Mouse (Mus musculus): ENCODE measurements around the gene Tbata.

Tbata gene

DNA sequence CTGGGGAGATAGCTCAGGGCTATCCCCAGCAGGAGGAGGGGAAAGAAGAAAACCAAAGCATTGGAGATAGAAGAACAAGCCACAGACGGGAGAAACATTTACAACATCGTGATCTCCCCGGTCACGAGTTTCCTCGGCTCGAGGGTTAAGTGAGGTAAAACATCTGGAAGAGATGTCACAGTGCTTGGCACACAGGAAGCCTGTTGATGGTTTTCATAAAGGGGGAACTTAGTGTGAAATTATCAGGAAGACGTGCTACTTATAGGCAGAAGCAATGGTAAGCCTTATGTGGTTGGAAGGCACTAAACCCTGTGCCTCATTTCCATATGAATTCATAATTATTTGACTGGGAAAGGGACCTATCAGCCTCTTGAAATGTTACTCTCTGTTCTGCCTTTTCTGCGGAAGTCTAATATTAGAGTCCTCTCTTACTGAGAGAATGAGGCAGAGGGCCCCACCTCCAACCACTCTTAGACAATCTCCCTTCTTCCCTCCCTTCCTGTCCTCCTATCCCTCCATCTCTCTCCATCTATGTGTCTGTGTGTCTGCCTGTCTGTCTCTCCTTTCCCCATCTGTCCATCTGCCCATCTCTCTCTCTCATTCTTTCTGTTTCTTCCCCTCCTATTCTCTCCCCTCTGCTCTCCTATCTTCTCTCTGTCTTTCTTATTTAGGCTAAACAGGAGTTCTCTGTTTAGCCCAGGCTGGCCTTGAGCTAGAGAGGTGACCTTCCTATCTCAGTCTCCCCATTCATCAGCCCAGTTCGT, 4.2 kb upstream of the Tbata start:
- DNase-seq (ENCODE audit: low read depth, low spot score) = no peak

DNA sequence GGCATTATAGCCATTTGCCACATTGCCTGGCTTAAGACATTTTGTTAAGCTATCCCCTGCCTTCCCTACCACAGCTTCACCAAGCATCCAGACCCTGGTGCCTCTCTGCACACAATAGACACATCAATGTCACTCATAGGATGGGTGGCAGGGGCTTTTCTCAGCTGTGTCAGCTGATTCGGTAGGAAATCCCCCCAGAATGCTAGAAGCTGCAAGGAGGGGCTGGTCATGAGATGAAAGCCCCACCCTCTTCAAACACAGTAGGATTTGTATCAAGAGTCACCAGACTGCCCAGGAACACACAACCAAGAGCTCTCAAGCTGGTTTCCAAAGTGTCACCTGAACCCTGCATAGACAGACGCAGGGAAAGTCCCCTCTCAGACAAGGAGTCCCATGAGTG, 3.4 kb upstream of the Tbata start:
- no peak for DNase-seq (ENCODE audit: low read depth, low spot score)

DNA sequence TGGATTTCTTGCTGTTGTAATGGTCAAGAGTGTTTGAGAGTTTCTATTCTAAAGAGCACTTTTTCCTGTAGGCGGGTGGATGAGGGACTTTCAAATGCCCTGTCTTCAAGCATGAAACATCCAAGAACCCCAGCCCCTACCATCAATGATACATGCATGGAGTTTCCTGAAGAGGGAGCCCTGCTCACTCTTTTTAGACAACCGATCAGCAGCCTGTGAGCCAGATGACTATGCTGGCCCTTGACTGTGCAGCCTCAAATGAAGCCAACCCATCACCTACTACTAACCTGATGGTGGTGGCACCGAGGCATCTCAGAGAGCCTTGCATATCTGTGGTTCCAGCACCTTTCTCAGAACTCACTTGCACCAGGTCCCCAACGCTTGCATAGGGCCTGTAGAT, 742 bp downstream of the Tbata start:
- DNase-seq (ENCODE audit: low read depth, low spot score) = no peak

DNA sequence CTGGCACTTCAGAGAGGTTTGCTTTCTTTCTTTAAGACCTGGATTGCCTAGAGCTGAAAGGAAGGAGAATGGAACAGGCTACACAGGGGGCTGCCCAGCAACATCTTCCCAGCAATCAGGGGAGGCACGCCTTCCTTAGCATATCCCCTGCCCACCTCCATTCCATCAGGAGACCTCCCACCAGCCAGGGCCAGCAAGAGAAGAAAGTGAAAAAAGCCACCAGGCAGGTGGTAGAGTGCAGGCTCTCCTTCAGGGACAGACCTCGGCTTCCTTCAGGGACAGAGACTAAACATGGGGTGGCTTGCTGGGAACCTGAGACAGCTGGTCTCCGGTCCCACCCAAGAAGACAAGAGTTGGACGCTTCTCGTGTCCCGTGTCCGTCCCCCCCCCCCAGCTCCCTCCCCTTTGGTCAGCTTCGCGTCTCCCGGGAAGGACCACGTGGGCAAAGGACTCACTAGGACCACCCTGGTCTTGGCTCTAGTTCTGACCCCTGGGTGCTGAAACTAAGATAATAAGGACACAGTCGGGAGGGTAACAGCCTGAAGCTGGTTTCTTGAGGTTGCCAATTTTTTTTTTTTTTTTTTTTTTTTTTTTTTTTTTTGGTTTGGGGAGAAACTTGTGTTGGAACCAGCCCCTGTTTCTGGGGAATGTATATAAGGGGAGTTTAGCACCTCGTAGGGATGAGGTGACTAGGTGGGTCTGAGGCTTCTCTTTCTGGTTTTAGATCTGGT, 3.1 kb downstream of the Tbata start:
- no peak for DNase-seq (ENCODE audit: low read depth, low spot score)

DNA sequence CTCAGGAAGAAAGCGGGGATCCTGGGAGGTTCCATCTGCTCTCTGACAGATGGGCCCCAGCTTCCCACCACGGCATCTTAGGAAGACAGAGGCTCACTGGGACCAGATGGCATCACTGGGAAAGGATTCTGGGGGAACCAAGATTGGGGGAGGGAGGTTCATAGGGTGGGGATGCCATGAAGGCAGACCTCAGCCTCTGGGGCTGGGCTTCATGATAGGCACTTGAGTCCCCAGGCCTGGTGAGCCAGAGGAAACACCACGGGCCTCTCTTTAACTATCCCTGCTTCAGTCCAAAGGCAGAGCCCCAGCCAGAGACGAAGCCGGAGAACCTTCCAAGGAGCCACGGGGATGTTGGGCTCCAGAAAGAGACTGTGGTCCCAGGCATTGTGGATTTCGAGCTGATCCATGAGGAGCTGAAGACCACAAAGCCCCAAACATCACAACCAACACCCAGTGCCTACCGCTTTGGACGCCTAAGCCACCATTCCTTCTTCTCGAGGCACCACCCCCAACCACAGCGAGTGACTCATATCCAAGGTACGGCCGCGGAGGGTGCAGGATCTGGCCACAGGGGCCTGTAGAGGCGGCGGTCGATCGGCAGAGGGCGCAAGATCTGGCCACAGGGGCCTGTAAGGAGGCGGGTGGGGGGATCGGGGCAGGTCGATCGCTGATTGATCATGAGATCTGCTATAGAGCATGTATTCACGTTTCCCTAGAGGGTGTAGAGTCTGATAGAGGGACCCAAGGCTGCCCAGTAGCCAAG, 3.9 kb downstream of the Tbata start:
- peak; percentile 39 for DNase-seq (ENCODE audit: low read depth, low spot score)

DNA sequence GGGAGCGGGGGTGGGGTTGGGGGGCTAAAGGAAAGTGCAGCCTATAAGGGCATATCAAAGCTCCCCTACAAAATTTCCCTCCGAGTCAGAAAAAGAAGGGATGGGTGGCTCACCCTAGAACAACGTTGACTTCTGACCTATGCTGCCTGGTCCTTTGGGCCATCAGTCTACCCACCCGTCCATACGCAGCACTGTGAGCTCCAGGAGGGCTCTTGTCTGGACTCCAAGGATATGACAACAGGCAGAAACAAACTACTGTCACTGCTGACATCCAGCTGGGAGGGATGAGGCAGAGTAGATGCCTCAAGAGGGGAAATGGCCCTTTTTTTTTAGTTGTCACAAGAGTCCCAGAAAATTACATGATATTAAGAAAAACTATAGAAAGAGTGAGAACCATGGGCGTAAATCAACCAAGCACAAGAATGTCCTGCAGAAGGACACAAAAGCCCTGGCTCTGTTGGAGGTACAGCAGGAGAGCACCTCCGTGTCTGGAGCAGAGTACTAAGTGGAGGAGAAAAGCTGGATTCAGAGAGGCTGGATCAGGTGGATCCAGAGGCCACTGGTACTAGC, 4.6 kb downstream of the Tbata start:
- no peak for DNase-seq (ENCODE audit: low read depth, low spot score)

DNA sequence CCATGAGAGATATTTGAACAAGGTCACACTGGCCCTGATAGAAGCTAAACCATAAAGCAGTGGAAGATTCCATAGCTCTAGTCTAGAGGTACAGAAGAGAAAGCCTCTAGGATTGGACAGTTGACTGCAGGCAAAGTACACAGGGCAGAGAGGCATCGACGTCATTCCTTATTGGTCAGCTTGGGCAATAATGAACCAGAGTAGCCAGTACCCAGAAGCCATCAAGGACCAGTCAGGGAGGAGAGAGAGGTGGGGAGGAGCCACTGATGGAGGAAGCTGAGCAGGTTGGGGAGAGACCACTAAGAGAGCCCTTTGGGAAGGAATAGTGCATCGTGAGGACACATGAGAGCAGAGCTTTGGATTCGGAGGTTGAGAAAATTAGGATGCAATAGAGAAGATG, 6.0 kb downstream of the Tbata start:
- DNase-seq (ENCODE audit: low read depth, low spot score) = no peak

DNA sequence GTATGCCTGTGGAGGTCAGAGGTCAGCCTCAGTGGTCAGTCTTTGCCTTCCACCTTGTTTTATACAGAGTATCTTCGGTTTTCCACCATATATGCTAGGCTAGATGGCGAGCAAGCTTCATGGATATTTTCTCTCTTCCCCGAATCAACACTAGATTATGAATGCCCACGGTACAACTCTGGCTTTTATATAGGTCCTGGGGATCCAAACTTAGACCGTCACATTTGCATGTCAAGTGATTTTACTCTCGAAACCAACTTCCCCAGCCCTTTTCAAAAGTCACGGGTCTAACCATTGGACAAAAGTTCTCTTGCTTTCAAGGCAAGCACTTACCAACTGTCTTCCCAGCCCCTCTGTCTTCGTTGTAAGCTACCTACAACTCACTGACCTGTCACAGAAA, 6.9 kb downstream of the Tbata start:
- DNase-seq (ENCODE audit: low read depth, low spot score) = no peak

DNA sequence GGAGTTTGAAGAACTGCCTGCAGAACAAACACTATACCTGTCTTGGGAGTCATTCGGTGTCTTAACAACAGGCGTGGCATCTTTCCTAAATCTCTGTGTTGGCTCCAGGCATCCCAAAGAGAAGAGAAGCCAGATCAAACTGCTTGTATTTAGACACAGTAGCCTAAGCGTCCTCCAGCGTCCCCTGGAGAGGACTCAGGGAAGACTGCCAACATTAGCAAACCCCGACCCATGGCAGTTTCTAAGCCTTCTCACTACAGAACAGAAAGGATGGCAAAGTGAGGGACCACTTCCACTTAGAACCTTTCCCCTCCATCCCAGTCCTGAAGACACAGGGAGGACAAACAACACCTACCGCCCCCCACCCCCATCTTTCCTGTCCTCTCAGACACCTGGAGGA, 8.2 kb downstream of the Tbata start:
- no peak for DNase-seq (ENCODE audit: low read depth, low spot score)

DNA sequence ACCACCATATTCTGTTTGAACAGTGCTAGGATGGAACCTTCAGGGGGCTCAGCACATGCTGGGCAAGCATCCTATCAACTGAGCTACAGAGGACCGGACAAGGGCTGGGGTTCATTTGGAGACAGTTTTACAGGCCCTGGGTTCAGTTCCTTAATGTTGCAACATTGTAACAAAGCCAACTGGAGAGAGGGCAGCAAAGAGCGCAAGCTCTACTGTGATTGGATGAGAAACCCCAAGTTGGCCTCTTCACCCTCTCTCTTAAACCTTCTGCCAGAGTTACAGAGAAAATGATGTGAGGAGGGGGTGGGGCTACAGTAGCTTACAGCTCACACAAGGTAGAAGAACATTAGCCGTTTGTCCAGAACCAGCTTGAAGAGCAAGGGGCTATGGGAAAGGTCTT, 15.2 kb downstream of the Tbata start:
- no peak for DNase-seq (ENCODE audit: low read depth, low spot score)

DNA sequence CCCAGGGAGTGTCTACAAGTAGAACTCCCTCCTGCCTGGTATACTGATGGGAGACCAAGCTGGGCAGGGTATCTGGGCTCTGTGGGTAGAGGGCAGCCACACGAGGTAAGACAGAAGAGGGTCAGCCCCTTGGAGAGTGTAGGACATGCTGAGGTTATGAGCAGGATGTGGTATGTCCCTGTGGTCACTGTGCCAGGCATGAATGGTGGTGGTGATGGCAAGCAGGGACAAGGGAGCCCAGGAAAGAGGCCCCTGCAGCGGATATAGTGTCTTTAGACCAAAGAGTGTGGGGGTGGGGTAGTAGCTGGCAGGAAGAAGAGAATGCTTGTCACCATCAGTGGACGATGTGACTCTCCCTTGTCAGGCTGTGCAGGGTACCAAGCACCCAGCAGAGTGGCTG, 16.3 kb downstream of the Tbata start:
- no peak for DNase-seq (ENCODE audit: low read depth, low spot score)

DNA sequence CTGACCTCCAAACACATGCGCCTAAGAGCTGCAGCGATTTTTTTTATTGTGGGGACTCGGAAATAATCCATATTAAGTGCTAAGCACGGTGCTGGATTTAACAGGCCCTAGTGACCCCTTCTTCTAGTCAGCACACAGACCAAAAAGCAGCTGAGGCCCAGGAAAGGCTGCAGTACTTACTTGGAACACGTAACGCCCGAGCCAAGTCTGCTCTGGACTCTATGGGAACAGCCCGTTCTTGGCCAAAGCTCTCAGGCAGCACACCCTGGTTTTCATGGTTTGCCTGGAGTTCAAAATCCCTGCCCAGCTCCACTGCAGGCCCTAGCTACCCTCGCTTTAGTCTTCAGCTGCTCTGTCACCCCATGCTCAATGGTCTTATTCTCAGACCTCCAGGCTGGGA, 22.9 kb downstream of the Tbata start:
- DNase-seq (ENCODE audit: low read depth, low spot score) = no peak

DNA sequence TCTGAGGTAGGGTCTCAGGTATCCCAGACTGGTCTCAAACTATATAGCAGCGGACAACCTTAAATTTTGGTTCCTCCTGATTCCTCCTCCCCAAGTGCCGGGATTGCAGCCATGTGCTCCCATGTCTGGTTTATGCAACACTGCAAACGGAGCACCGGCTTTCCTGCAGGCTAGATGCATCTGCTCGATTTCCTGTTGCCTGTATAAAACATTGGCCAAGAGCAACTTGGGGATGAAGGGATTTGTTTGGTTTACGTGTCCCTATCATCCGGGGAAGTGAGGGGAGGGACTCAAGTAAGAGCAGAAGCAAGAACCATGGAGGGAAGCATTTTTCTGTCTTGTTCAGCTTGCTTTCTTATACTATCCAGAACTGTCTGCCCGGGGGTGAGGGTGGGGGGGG, 23.5 kb downstream of the Tbata start:
- DNase-seq (ENCODE audit: low read depth, low spot score) = no peak

DNA sequence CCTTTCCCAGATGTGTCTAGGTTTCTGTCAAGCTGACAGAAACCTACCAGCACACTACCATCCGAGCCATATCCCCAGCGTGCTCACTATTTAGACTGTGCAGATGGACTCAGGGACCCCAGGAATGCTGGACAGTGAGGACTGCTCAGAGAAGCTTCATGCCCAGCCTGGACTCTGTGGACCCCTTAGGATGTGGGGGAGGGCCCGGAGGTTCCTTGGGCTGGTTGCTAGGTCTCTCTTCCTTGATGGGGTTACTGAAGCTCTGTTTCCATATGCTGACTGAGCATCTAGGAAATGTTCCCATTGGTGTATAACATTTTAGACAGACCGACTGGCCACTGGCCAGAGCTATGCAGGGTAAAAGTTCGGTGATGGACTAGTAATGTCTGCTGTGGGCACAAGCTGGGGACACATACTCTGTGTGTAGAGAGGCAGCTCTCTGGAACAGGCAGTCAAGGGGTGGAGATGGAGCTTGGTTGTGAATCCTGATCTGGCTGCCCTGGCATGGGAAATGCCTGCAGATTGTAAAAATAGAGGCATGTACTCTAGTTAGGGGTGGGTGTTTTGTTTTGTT, 24.1 kb downstream of the Tbata start:
- no peak for DNase-seq (ENCODE audit: low read depth, low spot score)

DNA sequence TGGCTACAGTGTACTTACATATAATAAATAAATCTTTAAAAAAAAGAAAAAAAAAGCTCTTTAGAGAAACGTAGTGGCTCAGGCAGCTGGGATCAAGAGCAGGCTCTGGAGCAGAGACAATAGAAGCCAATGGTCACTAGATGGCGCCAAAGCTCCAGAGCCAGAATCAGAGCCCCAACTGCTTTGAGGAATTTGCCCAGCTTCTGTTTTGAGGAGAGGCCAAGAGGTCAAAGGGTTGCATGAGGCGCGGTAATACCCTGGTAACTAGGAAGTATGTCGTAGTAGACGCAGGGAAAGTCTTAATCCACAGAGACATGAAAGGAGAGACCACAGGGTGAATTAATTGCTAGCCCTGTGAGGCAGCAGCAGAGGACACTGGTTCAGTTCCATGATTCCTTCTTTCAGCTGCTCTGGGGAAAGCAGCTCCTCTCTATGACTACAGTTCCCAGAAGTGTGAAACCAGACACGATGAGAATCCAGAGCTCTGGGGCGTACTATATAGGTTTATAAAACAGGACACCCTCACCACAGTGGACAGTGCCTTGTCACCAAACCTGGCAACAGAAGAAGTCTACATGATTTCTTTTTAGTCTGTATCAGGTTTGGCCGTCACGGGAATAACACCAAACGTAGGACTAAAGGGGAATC, 27.9 kb downstream of the Tbata start:
- peak; percentile 90 for DNase-seq (ENCODE audit: low read depth, low spot score)

DNA sequence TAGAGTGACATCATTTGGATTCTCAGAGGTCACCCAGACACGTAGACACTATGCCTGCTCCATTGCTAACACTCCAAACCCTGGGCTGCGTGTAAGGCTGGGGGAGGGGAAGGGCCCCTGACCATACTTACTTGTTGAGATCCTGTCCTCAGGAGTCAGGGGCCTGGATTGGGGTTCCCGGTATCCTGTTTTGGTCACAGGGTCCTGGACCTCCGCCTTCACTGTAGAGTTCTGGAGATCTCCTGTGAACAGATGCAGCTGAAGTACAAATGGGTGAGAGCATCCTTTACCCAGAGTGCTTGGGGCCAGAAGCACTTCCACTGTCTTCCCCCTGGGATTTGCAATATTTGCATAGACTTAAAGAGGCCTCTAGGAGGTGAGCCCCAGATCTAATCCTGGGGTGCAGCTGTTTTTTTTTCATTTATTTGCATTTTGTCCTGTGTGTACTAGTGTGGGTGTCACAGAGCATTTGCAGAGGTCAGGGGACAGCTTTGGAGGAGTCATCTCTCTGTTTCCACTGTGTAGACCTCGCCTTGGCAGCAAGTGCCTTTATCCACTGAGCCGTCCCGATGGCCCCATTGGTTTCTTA, 28.6 kb downstream of the Tbata start:
- DNase-seq (ENCODE audit: low read depth, low spot score) = no peak

DNA sequence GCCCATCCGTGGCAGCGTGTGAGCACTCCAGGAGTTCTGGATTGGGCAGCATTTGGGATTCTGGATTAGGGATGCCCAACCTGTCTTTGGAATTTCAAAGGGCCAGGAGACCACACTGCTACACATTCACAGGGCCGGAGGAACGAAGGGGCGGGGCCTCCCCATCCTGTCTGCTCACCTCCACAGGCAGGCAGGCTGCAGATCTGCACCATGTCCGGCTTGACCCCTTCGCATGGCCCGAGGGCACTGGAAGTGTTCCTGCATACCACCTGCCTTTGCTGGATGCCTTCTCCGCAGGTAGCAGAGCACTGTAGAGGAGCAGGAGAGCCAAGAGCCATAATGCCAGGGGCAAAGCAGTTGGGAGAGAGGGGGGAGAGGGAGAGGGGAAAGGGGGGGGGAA, 29.2 kb downstream of the Tbata start:
- no peak for DNase-seq (ENCODE audit: low read depth, low spot score)

DNA sequence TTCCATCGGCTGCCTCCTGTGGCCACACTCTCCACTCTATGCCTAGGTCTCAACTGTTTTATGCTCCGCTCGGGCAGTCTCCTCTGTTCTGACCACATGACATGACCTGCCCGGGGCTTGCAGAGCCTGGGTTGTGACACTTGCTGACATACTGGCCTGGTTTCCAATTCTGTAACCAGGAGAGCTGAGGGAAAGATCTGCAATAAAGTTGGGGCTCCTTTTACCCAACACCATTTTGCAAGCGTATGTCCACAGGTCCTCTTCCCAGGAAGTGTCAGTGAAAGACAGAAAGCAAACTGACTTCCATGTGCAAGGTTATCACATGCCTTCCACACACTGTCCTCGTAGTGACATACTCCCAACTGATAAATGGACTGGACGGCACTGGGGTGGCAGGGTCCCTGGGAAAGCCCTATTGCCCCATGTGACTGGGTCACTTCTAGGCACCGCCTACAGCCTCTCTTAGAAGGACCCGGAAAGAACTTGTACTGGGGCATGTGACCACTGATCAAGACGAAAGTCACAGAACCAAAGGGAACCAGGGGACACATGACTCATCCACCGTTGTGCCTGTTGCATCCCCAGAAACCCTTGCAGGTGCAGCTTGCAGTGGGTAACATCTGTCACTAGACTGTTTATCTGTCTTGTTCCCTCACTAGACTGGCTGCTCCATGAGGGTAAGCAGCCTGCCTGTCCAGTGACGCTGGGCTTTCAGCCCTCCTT, 30.0 kb downstream of the Tbata start:
- DNase-seq (ENCODE audit: low read depth, low spot score) = no peak

DNA sequence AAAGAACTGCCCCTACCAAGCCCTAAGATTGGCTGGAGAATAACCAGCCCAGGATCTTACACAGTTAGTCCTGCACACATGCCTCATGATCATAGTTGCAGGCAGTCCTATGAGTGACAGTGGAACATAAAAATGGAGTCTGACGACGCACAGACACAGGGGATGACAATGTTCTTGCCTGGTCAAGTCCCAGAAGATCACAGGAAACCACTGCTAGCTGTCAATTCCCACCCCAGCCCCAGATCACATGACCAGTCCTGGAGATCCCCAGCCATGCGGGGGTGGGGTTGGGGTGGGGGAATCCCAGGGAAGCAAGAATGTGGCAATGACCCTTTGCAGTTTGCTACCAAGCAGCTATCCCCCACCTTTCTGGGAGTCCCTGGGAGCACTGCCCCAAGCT, 32.2 kb downstream of the Tbata start:
- DNase-seq (ENCODE audit: low read depth, low spot score) = no peak

DNA sequence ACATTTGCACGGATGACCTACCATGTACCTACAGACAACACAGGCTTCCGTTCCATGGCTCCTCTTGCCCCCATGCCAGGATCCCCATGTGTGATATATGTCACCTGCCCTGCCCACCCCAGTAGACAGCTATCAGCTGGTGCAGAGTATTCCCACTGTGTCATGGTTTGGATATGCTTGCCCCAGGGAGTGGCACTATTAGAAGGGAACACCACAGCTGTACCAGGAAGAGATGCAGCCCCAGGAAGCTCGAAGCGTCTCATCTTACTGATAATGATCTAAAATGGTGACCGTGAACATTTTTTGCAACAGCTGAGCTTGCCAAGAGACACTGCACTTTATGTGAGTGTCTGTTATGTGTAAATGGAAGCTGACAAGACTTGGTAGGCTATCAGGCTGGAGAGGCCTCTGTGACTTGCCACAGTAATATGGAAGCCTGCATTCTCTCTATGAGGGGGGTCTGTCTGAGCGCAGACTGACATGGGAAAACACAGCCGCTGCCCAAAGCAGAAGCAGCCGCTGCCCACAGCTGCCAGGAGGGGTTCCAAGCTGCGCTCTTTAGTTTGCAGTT, 36.4 kb downstream of the Tbata start:
- DNase-seq (ENCODE audit: low read depth, low spot score) = no peak

All from forelimb bud, embryonic 11.5 days (tissue).